Mouse (Mus musculus) lung, embryonic 14.5 days (tissue): ENCODE data around the gene Ncoa1. TPM values are rescaled to one million over a fixed set of nuclear protein-coding genes. Genes with fewer than 3 reads are reported as not detected.

Source experiments
- ATAC-seq: fragments of 200-750 bp; cut with Nextera tagmentation; 2 replicates; pipeline ENCODE4 v1.8.0; 2017; ENCODE audit warnings: mild to moderate bottlenecking, moderate TSS enrichment, moderate library complexity; ENCODE audit not compliant: insufficient read depth
- DNase-seq: peaks from one replicate; pipeline ENCODE4 v3.0.0-alpha.2; 2015
- H3K27ac ChIP-seq: fragments of 300-500 bp; sonication (generic); 2 replicates; pipeline ENCODE4 v1.5.1; 2014; ENCODE audit warnings: low read depth, mild to moderate bottlenecking, moderate library complexity
- H3K27me3 ChIP-seq: fragments of 300-500 bp; sonication (generic); 2 replicates; pipeline ENCODE4 v1.6.1; 2014; ENCODE audit warnings: low read length, control low read depth; ENCODE audit not compliant: insufficient read depth
- H3K36me3 ChIP-seq: fragments of 300-500 bp; sonication (generic); 2 replicates; pipeline ENCODE4 v1.6.1; 2014; ENCODE audit warnings: control low read depth; ENCODE audit not compliant: insufficient read depth
- H3K4me1 ChIP-seq: fragments of 300-500 bp; sonication (generic); 2 replicates; pipeline ENCODE4 v1.6.1; 2014; ENCODE audit warnings: antibody characterized with exemption, control low read depth; ENCODE audit not compliant: insufficient read depth
- H3K4me2 ChIP-seq: fragments of 300-500 bp; sonication (generic); 2 replicates; pipeline ENCODE4 v1.6.1; 2014; ENCODE audit warnings: mild to moderate bottlenecking
- H3K4me3 ChIP-seq: fragments of 300-500 bp; sonication (generic); 2 replicates; pipeline ENCODE4 v1.5.1; 2014; ENCODE audit warnings: low read depth, low read length
- H3K9ac ChIP-seq: fragments of 300-500 bp; sonication (generic); 2 replicates; pipeline ENCODE4 v1.6.1; 2014
- H3K9me3 ChIP-seq: fragments of 300-500 bp; sonication (generic); 2 replicates; pipeline ENCODE4 v1.6.1; 2016; ENCODE audit warnings: low read depth, low read length, control low read depth
- CTCF ChIP-seq: IDR thresholded peaks from 2 replicates; pipeline ENCODE4 v1.5.1; 2016; ENCODE audit warnings: antibody characterized with exemption, low read depth
- WGBS: fragments of 180-500 bp; shearing (Covaris S2); extraction: QIAGEN DNeasy Blood & Tissue Kit; methylation state at CpG from one replicate; pipeline ENCODE4 v1.1.7; 2014; 5-methylcytosine and 5-hydroxymethylcytosine counted together
- polyA plus RNA-seq: library from polyadenylated mRNA; unstranded; fragments of >200 nt; fragmentation: Nextera tagmentation; extraction: Ambion mirVana; gene quantifications from 2 replicates; pipeline ENCODE4 v1.2.1, GENCODE M21; 2014

The Ncoa1 gene
- polyA plus RNA-seq, 1 experiment from 2014 or later: 13.1 TPM

- H3K36me3 ChIP-seq: no peaks in the 10 kb centered on the region
- no peak overlapping the region for H3K27ac ChIP-seq
- no peak overlapping the region for H3K4me2 ChIP-seq
- no peak for TF ChIP-seq CTCF
- H3K9ac ChIP-seq: no peak overlapping the region
- no peaks in the 10 kb centered on the region for H3K27me3 ChIP-seq
- H3K4me1 ChIP-seq: no peaks in the 10 kb centered on the region
- DNase-seq (no peak), ATAC-seq (no peak)
- H3K9me3 ChIP-seq: no peaks in the 10 kb centered on the region
- H3K4me3 ChIP-seq: no peak overlapping the region
- 85% methylated on average over 5 of the region's 5 CpGs for WGBS
Observed at GRCm38 (mm10) chr12:4356834-4357445, 120.0 kb downstream of the Ncoa1 start.

GRCm38 (mm10) chr12:4355019-4355730 is 121.8 kb downstream of the Ncoa1 start:
- peak overlapping the region; percentile 26 for H3K27ac ChIP-seq
- DNase-seq (peak; percentile 67), ATAC-seq (peak; percentile 84)
- no peak overlapping the region for H3K4me3 ChIP-seq
- 32% methylated on average over 2 of the region's 2 CpGs for WGBS
- no peak overlapping the region for H3K9ac ChIP-seq
- no peaks in the 10 kb centered on the region for H3K36me3 ChIP-seq
- no peaks in the 10 kb centered on the region for H3K27me3 ChIP-seq
- no peak for TF ChIP-seq CTCF
- H3K4me1 ChIP-seq: no peaks in the 10 kb centered on the region
- no peaks in the 10 kb centered on the region for H3K9me3 ChIP-seq
- H3K4me2 ChIP-seq: no peak overlapping the region

DNA sequence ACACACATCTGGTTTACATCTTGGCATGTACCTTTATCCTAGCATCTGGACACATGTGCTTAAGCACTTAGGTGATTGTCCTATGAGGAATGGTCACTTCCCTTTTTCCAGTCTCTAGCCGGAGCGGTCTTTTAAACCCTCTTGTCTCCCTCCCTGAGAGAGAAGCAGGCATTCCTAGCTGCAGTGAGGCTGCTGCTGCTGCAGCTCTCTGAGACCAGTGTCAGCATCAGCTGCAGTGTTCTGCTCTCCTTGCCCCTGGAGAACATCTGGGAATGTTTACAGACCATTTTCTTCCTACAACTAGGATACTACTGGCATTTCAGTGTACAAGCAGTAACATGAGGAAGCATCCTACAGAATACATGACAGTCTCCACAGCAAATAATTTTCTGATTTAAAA is 133.8 kb downstream of the Ncoa1 start:
- no peaks in the 10 kb centered on the region for H3K36me3 ChIP-seq
- no peak overlapping the region for H3K9ac ChIP-seq
- no peak for ATAC-seq
- H3K27ac ChIP-seq: no peak overlapping the region
- H3K4me1 ChIP-seq: no peaks in the 10 kb centered on the region
- no peaks in the 10 kb centered on the region for H3K27me3 ChIP-seq
- DNase-seq: no peak
- no peak overlapping the region for H3K4me2 ChIP-seq
- no peak for TF ChIP-seq CTCF
- 62% methylated on average over 2 of the region's 2 CpGs for WGBS
- H3K4me3 ChIP-seq: no peak overlapping the region
- H3K9me3 ChIP-seq: no peaks in the 10 kb centered on the region

DNA sequence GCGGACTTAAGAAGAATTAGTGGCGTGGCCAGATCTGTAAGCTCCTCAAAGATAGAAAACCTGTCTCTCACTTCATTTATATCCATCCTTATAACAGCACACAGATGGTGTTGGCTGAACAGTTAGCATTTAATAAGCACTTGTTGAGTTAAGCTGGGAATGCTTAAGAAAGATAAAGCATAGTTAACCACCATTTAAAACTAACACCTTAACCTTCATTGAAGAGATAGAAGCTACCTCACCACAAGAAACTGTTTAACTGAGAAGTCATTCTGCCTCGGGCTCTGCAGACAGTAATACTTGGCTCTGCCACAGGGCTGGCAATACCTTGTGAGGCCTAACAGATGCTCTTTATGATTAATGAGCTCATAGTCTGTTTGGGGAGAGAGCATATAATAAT is 134.9 kb downstream of the Ncoa1 start:
- Histone ChIP-seq H3K4me2 (no peak overlapping the region), H3K4me3 (no peak overlapping the region), H3K4me1 (no peaks in the 10 kb centered on the region), H3K9me3 (no peaks in the 10 kb centered on the region), H3K36me3 (no peaks in the 10 kb centered on the region), H3K9ac (no peak overlapping the region), H3K27ac (no peak overlapping the region), H3K27me3 (no peaks in the 10 kb centered on the region)
- no peak for TF ChIP-seq CTCF
- 46% methylated on average over 3 of the region's 3 CpGs for WGBS
- ATAC-seq: no peak
- no peak for DNase-seq

GRCm38 (mm10) chr12:4340325-4340924 is 136.6 kb downstream of the Ncoa1 start:
- Histone ChIP-seq H3K4me1 (no peaks in the 10 kb centered on the region), H3K9me3 (no peaks in the 10 kb centered on the region), H3K9ac (no peak overlapping the region), H3K27me3 (no peaks in the 10 kb centered on the region), H3K4me2 (no peak overlapping the region), H3K36me3 (no peaks in the 10 kb centered on the region), H3K27ac (no peak overlapping the region), H3K4me3 (no peak overlapping the region)
- WGBS: 65% methylated on average over 3 of the region's 3 CpGs
- DNase-seq (no peak), ATAC-seq (no peak)
- no peak for TF ChIP-seq CTCF

- TF ChIP-seq CTCF: no peak
- ATAC-seq (no peak), DNase-seq (no peak)
- no peak overlapping the region for H3K9ac ChIP-seq
- H3K4me1 ChIP-seq: no peaks in the 10 kb centered on the region
- H3K4me3 ChIP-seq: no peak overlapping the region
- no peak overlapping the region for H3K27ac ChIP-seq
- no peak overlapping the region for H3K4me2 ChIP-seq
- H3K9me3 ChIP-seq: no peaks in the 10 kb centered on the region
- H3K27me3 ChIP-seq: no peaks in the 10 kb centered on the region
- H3K36me3 ChIP-seq: peaks cover 9% of the 10 kb centered on the region; the same call in 1 of the 2 replicates
- WGBS: 67% methylated on average over 5 of the region's 5 CpGs
Observed at GRCm38 (mm10) chr12:4323604-4324003, 153.4 kb downstream of the Ncoa1 start.

DNA sequence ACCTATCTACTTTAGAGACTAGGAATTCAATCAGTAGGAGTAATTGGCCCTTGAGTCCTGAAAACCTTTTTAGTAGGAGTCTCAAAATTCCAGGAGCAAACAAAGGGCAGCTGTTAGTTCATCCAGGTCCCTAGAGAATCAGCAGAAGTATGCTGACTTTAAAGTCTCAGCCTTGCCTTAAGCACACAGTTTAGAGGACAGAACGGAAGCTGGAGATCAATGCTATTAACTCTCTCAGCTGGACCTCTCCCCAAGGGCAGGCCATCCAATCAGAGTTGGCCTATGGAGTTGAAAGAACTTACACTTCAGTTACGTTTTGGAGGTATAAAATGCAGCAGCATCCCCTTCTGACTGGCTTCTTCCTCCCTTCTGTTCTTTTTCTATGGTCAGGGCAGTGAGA is 154.8 kb downstream of the Ncoa1 start:
- no peak for ATAC-seq
- Histone ChIP-seq H3K27ac (no peak overlapping the region), H3K4me2 (no peak overlapping the region), H3K4me3 (no peak overlapping the region), H3K36me3 (peaks cover 9% of the 10 kb centered on the region; the same call in 1 of the 2 replicates), H3K9me3 (no peaks in the 10 kb centered on the region), H3K27me3 (no peaks in the 10 kb centered on the region), H3K4me1 (no peaks in the 10 kb centered on the region), H3K9ac (no peak overlapping the region)
- WGBS: 46% methylated on average over 2 of the region's 2 CpGs
- DNase-seq: peak; percentile 3
- no peak for TF ChIP-seq CTCF
